Mouse (Mus musculus) CD4-positive, CD25-positive, alpha-beta regulatory T cell, adult 2 months (primary cell): ENCODE results near the gene Slc2a6.

ENCODE experiments used
- DNase-seq: peaks from one replicate; pipeline ENCODE4 v3.0.0-alpha.2; 2012; ENCODE audit warnings: low read depth, low spot score

The Slc2a6 gene

GRCm38 (mm10) chr2:27027618-27028436 lies at the start of gene Slc2a6:
Slc2a6 (minus strand) TSS chr2:27027998.
- peak; percentile 92 for DNase-seq

- peak; percentile 59 for DNase-seq
Measured at GRCm38 (mm10) chr2:27075485-27075884, 47.7 kb upstream of the Slc2a6 start.

- DNase-seq, result no peak
Measured at GRCm38 (mm10) chr2:27074804-27075203, 47.0 kb upstream of the Slc2a6 start.

- no peak for DNase-seq
Measured at GRCm38 (mm10) chr2:27073407-27073806, 45.6 kb upstream of the Slc2a6 start.

- DNase-seq, result no peak
Measured at GRCm38 (mm10) chr2:27071978-27072377, 44.2 kb upstream of the Slc2a6 start, which contains the start of gene Mymk. Mymk (minus strand) TSS chr2:27072179.

- no peak for DNase-seq
Measured at GRCm38 (mm10) chr2:27071137-27071536, 43.3 kb upstream of the Slc2a6 start.

GRCm38 (mm10) chr2:27070247-27070813 lies 42.5 kb upstream of the Slc2a6 start:
- no peak for DNase-seq

- DNase-seq, result no peak
Measured at GRCm38 (mm10) chr2:27069646-27070045, 41.8 kb upstream of the Slc2a6 start.

- no peak for DNase-seq
Measured at GRCm38 (mm10) chr2:27067996-27068395, 40.2 kb upstream of the Slc2a6 start.

GRCm38 (mm10) chr2:27067124-27067523 lies 39.3 kb upstream of the Slc2a6 start:
- no peak for DNase-seq

GRCm38 (mm10) chr2:27059187-27059586 lies 31.4 kb upstream of the Slc2a6 start:
- DNase-seq, result no peak

- no peak for DNase-seq
Measured at GRCm38 (mm10) chr2:27058751-27059150, 31.0 kb upstream of the Slc2a6 start.

- no peak for DNase-seq
Measured at GRCm38 (mm10) chr2:27058251-27058650, 30.5 kb upstream of the Slc2a6 start.

- no peak for DNase-seq
Measured at GRCm38 (mm10) chr2:27049408-27049807, 21.6 kb upstream of the Slc2a6 start.

GRCm38 (mm10) chr2:27045979-27046770 lies 18.4 kb upstream of the Slc2a6 start:
- DNase-seq, result no peak

GRCm38 (mm10) chr2:27044641-27045040 lies 16.8 kb upstream of the Slc2a6 start:
- DNase-seq, result no peak

- DNase-seq, result no peak
Measured at GRCm38 (mm10) chr2:27044166-27044565, 16.4 kb upstream of the Slc2a6 start.

- DNase-seq, result peak; percentile 85
Measured at GRCm38 (mm10) chr2:27043461-27043860, 15.7 kb upstream of the Slc2a6 start.

GRCm38 (mm10) chr2:27042131-27042844 lies 14.5 kb upstream of the Slc2a6 start:
- no peak for DNase-seq

- DNase-seq, result peak; percentile 32
Measured at GRCm38 (mm10) chr2:27039286-27039685, 11.5 kb upstream of the Slc2a6 start.

GRCm38 (mm10) chr2:27038596-27038995 lies 10.8 kb upstream of the Slc2a6 start:
- peak; percentile 82 for DNase-seq

GRCm38 (mm10) chr2:27037008-27037407 lies 9.2 kb upstream of the Slc2a6 start:
- no peak for DNase-seq
